Mouse (Mus musculus) natural killer cell, adult 2 months (primary cell): ENCODE results near the gene Rin2.

Experiments used
- DNase-seq, 2 experiments: peaks; one replicate each; pipeline ENCODE4 v3.0.0; 2022; ENCODE audit warnings: low spot score in 2 of 2

Rin2 gene

GRCm38 (mm10) chr2:145861193-145862123, 186.4 kb downstream of the Rin2 start:
- DNase-seq: no peak

- no peak for DNase-seq
These were observed 187.3 kb downstream of the Rin2 start for GRCm38 (mm10) chr2:145862206-145862817.

- no peak for DNase-seq
These were observed 190.3 kb downstream of the Rin2 start for GRCm38 (mm10) chr2:145865344-145865743.

- no peak for DNase-seq
These were observed 191.2 kb downstream of the Rin2 start for GRCm38 (mm10) chr2:145866238-145866637.

GRCm38 (mm10) chr2:145866695-145867449, 191.9 kb downstream of the Rin2 start:
- DNase-seq: no peak

GRCm38 (mm10) chr2:145871308-145871707, 196.3 kb downstream of the Rin2 start:
- DNase-seq: no peak

GRCm38 (mm10) chr2:145872099-145872498, 197.1 kb downstream of the Rin2 start:
- no peak for DNase-seq

- DNase-seq: no peak
These were observed 198.9 kb downstream of the Rin2 start for GRCm38 (mm10) chr2:145873953-145874352.

GRCm38 (mm10) chr2:145874879-145875482, 200.0 kb downstream of the Rin2 start:
- no peak for DNase-seq

GRCm38 (mm10) chr2:145877191-145877590, 202.2 kb downstream of the Rin2 start:
- DNase-seq: no peak

- DNase-seq: no peak
These were observed 206.1 kb downstream of the Rin2 start for GRCm38 (mm10) chr2:145880887-145881747.

- no peak for DNase-seq
These were observed 206.9 kb downstream of the Rin2 start for GRCm38 (mm10) chr2:145881932-145882331.

- no peak for DNase-seq
These were observed 207.4 kb downstream of the Rin2 start for GRCm38 (mm10) chr2:145882398-145882797.

GRCm38 (mm10) chr2:145884036-145884912, 209.3 kb downstream of the Rin2 start:
- no peak for DNase-seq

- DNase-seq: no peak
These were observed 210.1 kb downstream of the Rin2 start for GRCm38 (mm10) chr2:145884913-145885785.

GRCm38 (mm10) chr2:145887937-145888765, 213.1 kb downstream of the Rin2 start:
- no peak for DNase-seq

- no peak for DNase-seq
These were observed 213.9 kb downstream of the Rin2 start for GRCm38 (mm10) chr2:145888766-145889480.
